Mouse (Mus musculus): ENCODE data around the gene Rtraf. TPM values are rescaled to one million over a fixed set of nuclear protein-coding genes. Genes with fewer than 3 reads are reported as not detected.
"Not testable (repeated sequence)": the region's sequence is repeated elsewhere in the genome, so short reads cannot be mapped to it uniquely, and the experiment has no call there.

Gene Rtraf
- polyA plus RNA-seq (2016; fragmentation: Nextera tagmentation; extraction: Ambion mirVana), result 182 and 196 TPM in 2 replicates

DNA sequence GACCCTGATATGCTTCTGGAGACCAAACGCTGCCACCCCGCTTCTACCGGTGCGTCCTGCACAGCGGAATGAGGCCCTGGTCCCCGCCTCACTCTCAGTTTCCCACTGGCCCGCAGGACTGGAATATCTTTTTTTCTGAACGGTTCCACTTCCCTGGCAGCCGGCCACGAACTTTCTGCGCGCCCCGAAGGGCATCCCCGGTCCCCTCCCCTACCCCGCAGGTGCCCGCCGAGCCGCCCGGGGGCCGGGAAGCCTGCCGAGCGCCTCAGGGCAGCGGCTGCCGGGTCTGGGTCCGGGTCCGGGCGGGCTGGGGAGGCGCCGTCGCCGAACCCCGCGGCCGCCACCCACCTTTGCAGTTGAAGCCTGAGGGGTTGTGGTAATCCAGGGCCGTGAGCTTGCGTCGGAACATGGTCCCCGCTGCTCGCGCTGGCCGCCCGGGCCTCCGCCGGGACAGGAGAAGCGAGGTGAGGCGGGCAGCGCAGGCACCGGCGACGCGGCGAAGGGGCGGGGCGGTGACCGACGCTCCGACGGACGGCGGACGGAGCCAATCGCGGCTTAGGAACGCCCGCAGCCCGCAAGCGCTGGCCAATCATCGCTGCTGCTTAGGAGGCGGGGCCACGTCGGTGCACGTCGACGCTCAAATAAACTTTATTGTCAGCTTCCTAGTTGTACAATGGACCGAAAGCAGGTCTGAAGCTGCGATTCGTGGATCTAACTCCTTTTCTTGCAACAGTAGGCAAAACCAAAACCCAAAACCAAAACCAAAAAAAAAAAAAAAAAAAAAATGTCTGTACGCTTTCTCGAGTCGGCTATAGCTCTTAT lies at the start of gene Rtraf:
Rtraf (minus strand) TSS at position 504 of the 822 bp plus-strand sequence.
- under 1% methylated on average over 80 of the region's 80 CpGs for WGBS
- Histone ChIP-seq H3K27ac (peak within 1 kb of the TSS; percentile 94), H3K36me3 (peaks cover 26% of the 10 kb centered on the region), H3K4me3 (peak within 1 kb of the TSS; percentile 99), H3K9me3 (no peaks in the 10 kb centered on the region), H3K4me1 (peaks cover 5% of the 10 kb centered on the region; the same call in 1 of the 2 replicates), H3K27me3 (ENCODE audit: insufficient read depth, poor library complexity, severe bottlenecking) (peaks cover 6% of the 10 kb centered on the region; the same call in 1 of the 2 replicates)
- DNase-seq (ENCODE audit: low spot score), result peak; percentile 96

DNA sequence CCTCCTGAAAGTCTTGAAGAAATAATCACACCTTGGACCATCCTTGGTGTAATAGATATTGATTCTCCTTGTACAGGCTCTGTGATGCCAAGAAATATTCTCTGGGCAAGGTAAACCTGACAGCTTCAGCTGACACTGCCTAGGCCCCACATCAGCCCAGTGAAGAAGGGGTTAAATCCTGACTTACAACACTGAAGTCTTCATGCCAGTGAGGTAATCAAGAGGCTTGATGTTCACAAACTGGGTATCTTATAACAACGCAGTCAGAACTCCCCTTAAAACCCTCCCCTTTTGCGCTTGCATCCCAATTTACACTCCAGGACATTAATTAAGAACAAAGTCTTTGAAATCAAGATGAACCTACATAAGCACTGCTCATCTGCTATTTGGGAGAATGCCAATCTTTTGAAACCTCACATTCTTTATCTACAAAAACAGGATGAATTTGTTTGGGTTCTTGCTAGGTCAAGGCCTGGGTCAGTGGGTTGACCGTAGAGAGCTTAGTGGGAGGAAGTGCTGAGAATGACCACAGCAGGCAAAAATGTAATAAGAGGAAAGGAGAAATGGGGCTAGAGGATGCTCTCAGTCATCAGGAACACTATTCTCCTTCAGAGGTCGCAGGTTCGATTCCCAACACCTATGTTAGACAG lies 43.8 kb upstream of the Rtraf start:
- Histone ChIP-seq H3K27me3 (ENCODE audit: insufficient read depth, poor library complexity, severe bottlenecking) (no peaks in the 10 kb centered on the region), H3K9me3 (no peaks in the 10 kb centered on the region), H3K4me1 (peaks cover 9% of the 10 kb centered on the region), H3K36me3 (no peaks in the 10 kb centered on the region), H3K27ac (no peak overlapping the region), H3K4me3 (no peak overlapping the region)
- no peak for DNase-seq (ENCODE audit: low spot score)
- WGBS, result 57% methylated on average over 5 of the region's 5 CpGs

DNA sequence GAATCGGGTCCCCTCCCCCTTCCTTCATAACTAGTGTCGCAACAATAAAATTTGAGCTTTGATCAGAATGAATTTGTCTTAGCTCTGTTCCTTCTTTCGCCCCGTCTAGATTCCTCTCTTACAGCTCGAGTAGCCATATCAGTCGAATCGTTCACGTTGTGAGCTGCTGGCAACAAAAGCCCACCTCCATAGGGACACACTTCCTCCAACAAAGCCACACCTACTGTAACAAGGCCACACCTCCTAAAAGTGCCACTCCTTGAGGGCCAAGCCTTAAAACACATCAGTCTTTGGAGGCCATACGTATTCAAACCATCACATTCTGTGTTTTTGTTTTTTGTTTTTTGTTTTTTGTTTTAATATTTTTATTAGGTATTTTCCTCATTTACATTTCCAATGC lies 41.5 kb upstream of the Rtraf start:
- not testable (repeated sequence) for H3K27me3 ChIP-seq (ENCODE audit: insufficient read depth, poor library complexity, severe bottlenecking); H3K4me3 ChIP-seq; H3K9me3 ChIP-seq; DNase-seq (ENCODE audit: low spot score); H3K27ac ChIP-seq; H3K4me1 ChIP-seq; H3K36me3 ChIP-seq
- WGBS, result 80% methylated on average over 9 of the region's 9 CpGs

DNA sequence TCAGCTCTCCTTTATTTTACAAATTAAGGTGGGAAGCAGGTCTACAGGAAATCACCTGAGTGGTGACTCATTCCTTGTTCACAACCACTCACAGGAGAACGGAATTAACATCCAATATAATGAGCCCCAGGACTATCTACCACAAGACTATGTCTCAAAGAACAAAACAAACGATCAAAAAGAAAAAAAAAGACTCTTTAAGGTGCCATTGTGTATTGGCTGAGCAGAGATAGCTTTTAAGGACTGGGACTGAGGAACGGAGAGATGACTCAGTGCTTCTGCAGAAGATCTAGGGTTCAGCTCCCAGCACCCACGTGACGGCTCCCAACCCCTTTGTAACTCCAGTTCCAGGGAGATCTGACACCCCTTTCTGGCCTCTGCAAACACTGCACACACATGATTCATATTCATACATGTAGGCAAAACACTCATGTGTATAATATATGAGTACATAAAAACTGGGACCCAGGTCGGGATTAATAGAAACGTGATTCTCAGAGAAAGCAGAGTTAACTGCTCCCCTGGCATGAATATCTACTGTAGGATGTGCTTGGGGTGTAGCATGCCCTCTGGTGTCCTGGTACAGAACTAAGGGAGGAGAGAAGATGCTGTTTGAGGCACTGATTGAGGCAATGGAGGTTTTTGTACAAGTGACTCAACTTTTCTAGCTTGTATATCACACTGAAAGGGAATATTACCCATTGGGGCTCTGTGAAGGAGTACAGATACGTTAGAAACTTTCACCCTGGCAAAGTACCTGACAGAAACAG lies 37.9 kb upstream of the Rtraf start:
- DNase-seq (ENCODE audit: low spot score), result no peak
- H3K9me3 ChIP-seq, result no peaks in the 10 kb centered on the region
- H3K36me3 ChIP-seq, result no peaks in the 10 kb centered on the region
- WGBS, result 81% methylated on average over 8 of the region's 8 CpGs
- no peaks in the 10 kb centered on the region for H3K27me3 ChIP-seq (ENCODE audit: insufficient read depth, poor library complexity, severe bottlenecking)
- no peak overlapping the region for H3K27ac ChIP-seq
- no peak overlapping the region for H3K4me3 ChIP-seq
- no peaks in the 10 kb centered on the region for H3K4me1 ChIP-seq

DNA sequence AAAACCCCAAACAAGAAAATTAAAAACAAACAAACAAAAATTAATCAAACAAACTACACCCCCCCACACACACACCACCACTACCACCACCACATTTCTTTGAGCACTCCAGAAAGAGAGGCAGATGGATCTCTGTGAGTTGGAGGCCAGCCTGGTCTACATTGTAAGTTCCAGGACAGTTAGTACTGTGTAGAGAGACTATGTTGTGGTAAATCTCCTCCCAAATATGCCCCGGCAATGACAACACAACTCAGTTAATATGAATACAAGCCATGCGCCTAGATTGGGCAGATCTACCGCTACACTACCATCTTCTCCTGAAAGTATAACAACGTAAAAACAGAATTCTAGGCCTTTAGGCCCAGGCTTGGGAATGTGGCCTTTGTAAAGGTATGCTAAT lies 36.7 kb upstream of the Rtraf start:
- DNase-seq (ENCODE audit: low spot score), result no peak
- Histone ChIP-seq H3K27ac (no peak overlapping the region), H3K4me1 (no peaks in the 10 kb centered on the region), H3K9me3 (no peaks in the 10 kb centered on the region), H3K27me3 (ENCODE audit: insufficient read depth, poor library complexity, severe bottlenecking) (no peaks in the 10 kb centered on the region), H3K36me3 (no peaks in the 10 kb centered on the region), H3K4me3 (no peak overlapping the region)
- WGBS, result 85% methylated on average over 4 of the region's 4 CpGs

DNA sequence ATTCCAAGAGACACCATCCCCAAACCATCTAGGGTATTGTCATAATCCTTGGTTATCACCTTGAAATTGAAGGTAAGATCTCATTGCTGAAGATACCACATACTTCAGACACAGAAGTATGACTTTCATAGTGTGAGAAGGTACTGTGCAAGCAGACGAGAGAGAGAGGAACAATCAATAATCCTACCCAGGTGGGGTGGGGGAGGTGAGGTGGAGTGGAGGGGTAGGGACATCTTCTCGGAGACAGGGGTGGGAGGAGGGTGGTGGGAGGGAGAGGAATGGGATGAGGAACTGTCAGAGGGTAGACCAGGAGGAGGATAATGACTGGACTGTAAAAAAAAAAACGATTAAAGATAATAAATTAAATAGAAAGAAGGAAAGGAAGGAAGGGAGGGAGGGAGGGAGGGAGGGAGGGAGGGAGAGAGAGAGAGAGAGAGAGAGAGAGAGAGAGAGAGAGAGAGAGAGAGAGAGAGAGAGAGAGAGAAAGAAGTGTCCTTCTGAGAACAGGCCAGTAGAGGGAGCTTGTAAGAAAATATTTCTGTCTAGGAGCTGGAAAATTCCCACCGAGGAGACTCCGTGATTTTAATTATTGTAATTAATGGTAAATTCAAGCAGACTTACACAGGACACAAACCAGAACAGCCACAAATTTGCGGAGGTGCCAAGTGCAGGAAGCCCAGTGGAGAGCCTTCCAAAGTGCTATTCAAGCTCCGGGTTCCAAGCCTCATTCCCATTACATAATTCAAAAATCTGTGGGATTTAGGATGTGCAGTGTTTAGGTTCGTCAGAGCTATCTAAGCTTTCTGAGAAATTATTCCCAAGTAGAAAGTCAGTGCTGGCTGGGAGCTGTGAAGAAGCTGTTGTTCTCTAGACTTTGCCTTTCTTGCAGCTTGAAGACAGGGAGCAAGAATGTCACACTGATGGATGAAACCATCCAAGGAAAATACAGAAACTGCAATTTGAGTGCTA lies 35.5 kb upstream of the Rtraf start:
- 57% methylated on average over 8 of the region's 8 CpGs for WGBS
- Histone ChIP-seq H3K27ac (no peak overlapping the region), H3K4me1 (no peaks in the 10 kb centered on the region), H3K27me3 (ENCODE audit: insufficient read depth, poor library complexity, severe bottlenecking) (no peaks in the 10 kb centered on the region), H3K4me3 (no peak overlapping the region), H3K36me3 (no peaks in the 10 kb centered on the region), H3K9me3 (no peaks in the 10 kb centered on the region)
- DNase-seq (ENCODE audit: low spot score), result no peak

DNA sequence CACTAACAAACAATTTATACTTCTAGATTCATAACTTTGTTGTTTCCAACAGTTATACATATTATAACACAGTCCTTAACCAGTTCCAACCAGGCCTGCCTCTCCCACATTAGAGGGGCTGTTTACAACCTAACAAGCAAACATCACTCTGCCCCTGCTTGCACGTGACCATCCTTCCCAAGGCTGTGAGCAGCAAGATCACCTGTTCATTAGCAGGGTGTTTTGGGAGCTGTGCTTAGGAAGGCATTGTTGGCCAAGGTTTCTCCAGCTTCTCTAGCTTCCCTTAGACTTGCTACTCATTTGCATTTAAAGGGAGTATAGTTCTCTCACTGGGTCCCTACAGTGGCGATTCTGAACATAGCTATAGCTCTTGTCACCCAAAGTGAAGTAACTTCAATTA lies 34.7 kb upstream of the Rtraf start:
- Histone ChIP-seq H3K4me3 (no peak overlapping the region), H3K9me3 (no peaks in the 10 kb centered on the region), H3K4me1 (no peaks in the 10 kb centered on the region), H3K27me3 (ENCODE audit: insufficient read depth, poor library complexity, severe bottlenecking) (no peaks in the 10 kb centered on the region), H3K36me3 (no peaks in the 10 kb centered on the region), H3K27ac (no peak overlapping the region)
- WGBS, result 66% methylated on average over 2 of the region's 2 CpGs
- no peak for DNase-seq (ENCODE audit: low spot score)

GRCm38 (mm10) chr14:19853471-19853870 lies 29.8 kb upstream of the Rtraf start:
- DNase-seq (ENCODE audit: low spot score), result no peak
- 62% methylated on average over 3 of the region's 3 CpGs for whole genome bisulfite sequencing

DNA sequence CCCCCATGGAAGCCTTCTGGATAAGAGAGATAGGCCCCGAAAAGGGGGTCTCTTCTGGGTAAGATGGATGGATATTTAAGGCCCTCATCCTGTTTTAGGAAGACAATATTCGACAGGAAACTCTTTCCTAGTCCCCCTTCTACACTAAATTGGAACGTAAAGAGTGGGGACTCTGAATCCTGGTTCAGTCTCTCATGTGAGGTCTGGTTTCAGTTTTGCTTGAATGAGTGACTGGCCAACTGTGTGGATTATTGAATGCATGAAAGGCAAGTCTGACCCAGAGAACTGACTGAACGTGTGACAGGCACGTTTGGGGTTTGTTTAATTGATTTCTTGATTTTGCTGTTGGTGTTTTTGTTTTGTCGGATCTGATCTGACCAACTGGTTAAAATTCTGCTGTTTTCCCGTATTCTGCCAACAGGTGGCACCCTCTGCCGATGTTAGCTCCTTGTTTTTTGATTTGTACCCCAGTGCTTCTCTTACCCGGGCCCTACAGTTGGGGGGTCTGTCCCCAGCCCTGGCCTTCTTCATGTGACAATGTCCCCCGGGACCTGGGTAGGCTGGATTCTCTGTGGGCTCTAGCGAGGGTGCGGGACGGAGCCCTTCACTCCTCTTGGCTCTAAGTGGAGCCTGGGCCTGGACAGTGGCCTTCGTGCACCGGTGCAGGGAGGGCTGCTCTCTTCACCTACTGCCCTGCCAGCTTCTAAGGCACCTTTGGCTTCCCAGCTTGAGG lies 16.1 kb upstream of the Rtraf start:
- H3K27ac ChIP-seq, result peak overlapping the region; percentile 52; the same call in 1 of the 2 replicates
- 25% methylated on average over 15 of the region's 15 CpGs for WGBS
- DNase-seq (ENCODE audit: low spot score), result peak; percentile 76

More at GRCm38 (mm10) chr14:19853471-19853870, 29.8 kb upstream of the Rtraf start:
- Histone ChIP-seq H3K36me3 (no peaks in the 10 kb centered on the region), H3K27me3 (ENCODE audit: insufficient read depth, poor library complexity, severe bottlenecking) (no peaks in the 10 kb centered on the region), H3K4me1 (no peaks in the 10 kb centered on the region), H3K27ac (no peak overlapping the region), H3K9me3 (no peaks in the 10 kb centered on the region), H3K4me3 (no peak overlapping the region)

DNA sequence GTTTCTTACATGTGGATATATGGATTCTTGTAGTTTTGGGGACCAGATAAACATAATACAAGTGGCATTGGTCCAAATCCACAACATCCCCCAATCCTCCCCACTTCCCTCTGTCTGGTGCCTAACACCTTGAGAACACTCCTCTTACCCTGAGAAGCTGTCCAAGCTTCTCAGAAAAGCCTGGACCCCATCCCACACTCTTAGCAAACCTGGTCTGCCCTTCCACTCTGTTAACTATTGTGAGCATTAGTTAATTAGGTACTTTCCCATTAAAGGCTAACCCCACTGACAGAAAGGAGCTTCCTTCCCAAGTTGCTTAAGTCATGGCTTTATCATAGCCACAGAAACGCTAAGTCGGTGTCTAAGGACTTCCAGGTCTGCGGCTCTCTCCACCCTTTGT lies 12.7 kb upstream of the Rtraf start:
- Histone ChIP-seq H3K9me3 (no peaks in the 10 kb centered on the region), H3K36me3 (no peaks in the 10 kb centered on the region), H3K27ac (no peak overlapping the region), H3K4me1 (peaks cover 4% of the 10 kb centered on the region; the same call in 1 of the 2 replicates), H3K27me3 (ENCODE audit: insufficient read depth, poor library complexity, severe bottlenecking) (no peaks in the 10 kb centered on the region), H3K4me3 (no peak overlapping the region)
- no peak for DNase-seq (ENCODE audit: low spot score)
- 85% methylated on average over 3 of the region's 3 CpGs for WGBS

More for the DNA sequence above, 16.1 kb upstream of the Rtraf start:
- Histone ChIP-seq H3K27me3 (ENCODE audit: insufficient read depth, poor library complexity, severe bottlenecking) (no peaks in the 10 kb centered on the region), H3K4me1 (peaks cover 4% of the 10 kb centered on the region; the same call in 1 of the 2 replicates), H3K36me3 (no peaks in the 10 kb centered on the region), H3K4me3 (peak overlapping the region; percentile 44), H3K9me3 (no peaks in the 10 kb centered on the region)

GRCm38 (mm10) chr14:19825481-19825880 lies 1.9 kb upstream of the Rtraf start:
- Histone ChIP-seq H3K4me3 (no peak overlapping the region), H3K36me3 (peaks cover 13% of the 10 kb centered on the region), H3K4me1 (peaks cover 5% of the 10 kb centered on the region; the same call in 1 of the 2 replicates), H3K27me3 (ENCODE audit: insufficient read depth, poor library complexity, severe bottlenecking) (peaks cover 6% of the 10 kb centered on the region; the same call in 1 of the 2 replicates), H3K9me3 (no peaks in the 10 kb centered on the region), H3K27ac (0 out of 2 replicates have a peak overlapping the region, but pooled peaks have one; percentile 10)
- WGBS, result 64% methylated on average over 11 of the region's 11 CpGs
- DNase-seq (ENCODE audit: low spot score), result no peak

All from heart, embryonic 10.5 days (tissue).